Mouse (Mus musculus) ES-E14 (cell line): Measurements from ENCODE around the gene Xpa.

Experiments used
- HCFC1 ChIP-seq: IDR thresholded peaks from 2 replicates; pipeline ENCODE4 v1.6.1; 2012; ENCODE audit warnings: low read length, inconsistent platforms, borderline replicate concordance; ENCODE audit not compliant: insufficient read depth
- MAFK ChIP-seq: IDR thresholded peaks from 2 replicates; pipeline ENCODE4 v1.6.1; 2014; ENCODE audit warnings: mild to moderate bottlenecking, low read depth, low read length, inconsistent platforms; ENCODE audit not compliant: insufficient read depth
- ZNF384 ChIP-seq: IDR thresholded peaks from 2 replicates; pipeline ENCODE4 v1.6.1; 2012; ENCODE audit warnings: low read depth, low read length, inconsistent platforms

GRCm38 (mm10) chr4:46120767-46121166 is 75.3 kb downstream of the Xpa start:
- TF ChIP-seq ZNF384 (no peak), MAFK (no peak), HCFC1 (no peak)
